8 mouse cellular contexts compared by ENCODE assay signal in the genomic region with DNA sequence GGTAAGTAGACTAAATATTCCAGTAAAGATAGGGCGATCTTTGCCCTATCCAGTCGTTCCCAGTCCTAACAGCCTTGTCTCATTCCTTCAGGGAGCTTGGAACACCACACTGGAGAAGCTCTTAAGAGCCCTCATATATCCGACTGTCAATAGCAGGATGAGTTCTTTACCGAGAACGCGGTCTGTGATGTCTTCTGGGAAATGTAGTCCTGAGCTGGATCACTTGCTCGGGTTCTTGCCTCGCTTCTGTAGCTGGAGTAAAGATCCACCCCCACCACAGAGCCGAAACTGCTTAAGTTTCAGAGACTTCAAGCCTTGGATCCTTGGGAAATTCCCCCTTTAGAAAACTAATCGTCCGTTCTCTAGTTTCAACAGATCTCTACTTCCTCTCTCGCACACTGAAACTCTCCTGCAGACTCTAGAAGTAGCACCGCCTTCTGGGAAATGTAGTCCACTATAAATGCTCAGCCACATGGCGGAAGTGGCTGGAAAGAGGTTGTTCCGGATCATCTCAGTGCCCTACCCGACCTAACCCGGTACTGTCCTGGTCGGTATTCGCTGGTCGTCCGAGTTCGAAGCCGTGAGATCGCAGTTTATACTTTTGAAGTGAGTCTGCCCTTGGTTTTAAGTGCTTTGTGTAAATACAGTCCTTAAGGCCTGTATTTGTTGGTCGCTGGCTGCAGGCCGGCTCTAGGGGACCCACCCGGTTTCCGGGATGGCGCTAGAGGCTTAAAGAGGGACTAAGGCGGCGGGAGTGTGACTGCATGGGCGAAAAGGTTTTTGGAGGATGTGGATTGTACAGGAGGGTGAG. TPM values are rescaled to one million over a fixed set of nuclear protein-coding genes. Genes with fewer than 3 reads are reported as not detected.
DNase-seq lines count a peak whose midpoint lies in the region; ATAC-seq lines count a peak whose summit lies in the region.

A gene (plus strand): TSS at position 463 of the 811 bp plus-strand sequence.

- H3K27me3 ChIP-seq in hindbrain, embryonic 15.5 days = no peaks in the 10 kb centered on the region

- H3K9me3 ChIP-seq in hindbrain, embryonic 15.5 days = no peaks in the 10 kb centered on the region

- H3K27ac ChIP-seq in hindbrain, embryonic 15.5 days (replicated peaks) = peak within 1 kb of the TSS; percentile 86

- peak within 1 kb of the TSS; percentile 63 for H3K9ac ChIP-seq in hindbrain, embryonic 15.5 days

- peaks cover 27% of the 10 kb centered on the region for H3K4me1 ChIP-seq in hindbrain, embryonic 15.5 days (replicated peaks)

- peak; percentile 94 for ATAC-seq in hindbrain, embryonic 15.5 days (ENCODE audit: low FRiP score, low read depth)

- peaks cover 13% of the 10 kb centered on the region for H3K36me3 ChIP-seq in hindbrain, embryonic 15.5 days

- peak within 1 kb of the TSS; percentile 77 for H3K4me3 ChIP-seq in hindbrain, embryonic 15.5 days

- under 1% methylated on average over 32 of the region's 32 CpGs for WGBS in hindbrain, embryonic 15.5 days

- peak; percentile 92 for DNase-seq in T-cell, adult 2 months (ENCODE audit: low spot score)
- DNase-seq in cerebellum, postnatal 25 days = peak; percentile 85 to 86
- DNase-seq in frontal cortex, postnatal 36 days (ENCODE audit: low spot score in 2 of 2) = peak; percentile 88 to 95
- peak; percentile 90 for DNase-seq in left cerebral cortex, adult 11 months (ENCODE audit: low spot score)
- DNase-seq in lung, postnatal 4 days = peak; percentile 89 to 91
- peak; percentile 90 for DNase-seq in retina, postnatal 7 days (ENCODE audit: low read depth, low spot score)
- peak; percentile 85 for DNase-seq in urinary bladder, postnatal 14 days (ENCODE audit: low spot score)

- peak within 1 kb of the TSS; percentile 57 for H3K4me2 ChIP-seq in hindbrain, embryonic 15.5 days

RNA-seq across cellular contexts. Expression of the gene that starts here (rescaled TPM):
- 13.8 and 14.6 TPM in 2 replicates for polyA plus RNA-seq in hindbrain, embryonic 15.5 days (2015; fragmentation: Nextera tagmentation; extraction: Ambion mirVana)

Comparison
In these comparisons a context has a peak if more than half of its experiments do, and no peak if none do; other contexts are left out.
1. Peak in every context shown above with its lines: DNase-seq, ATAC-seq, H3K4me3 ChIP-seq and H3K27ac ChIP-seq.